Mouse (Mus musculus) myocyte (in vitro differentiated cells): ENCODE measurements at regions not wholly inside any gene's neighbourhood (a gene's known extent, or its start where the extent isn't known, plus 50 kb on each side); places are given as distances from the start of the nearest gene placed in this dataset.

Experiments used
- E2F4 ChIP-seq: IDR thresholded peaks from one replicate; pipeline ENCODE4 v1.6.1; 2011; ENCODE audit warnings: mild to moderate bottlenecking, control low read depth, moderate library complexity; ENCODE audit not compliant: insufficient read depth
- POLR2A ChIP-seq: IDR thresholded peaks from one replicate; pipeline ENCODE4 v1.6.1; 2011; ENCODE audit warnings: low read depth, mild to moderate bottlenecking, control low read depth, moderate library complexity; ENCODE audit not compliant: insufficient read length
- USF1 ChIP-seq: IDR thresholded peaks from one replicate; pipeline ENCODE4 v1.6.1; 2011; ENCODE audit warnings: low read depth, mild to moderate bottlenecking, control low read depth, moderate library complexity

DNA sequence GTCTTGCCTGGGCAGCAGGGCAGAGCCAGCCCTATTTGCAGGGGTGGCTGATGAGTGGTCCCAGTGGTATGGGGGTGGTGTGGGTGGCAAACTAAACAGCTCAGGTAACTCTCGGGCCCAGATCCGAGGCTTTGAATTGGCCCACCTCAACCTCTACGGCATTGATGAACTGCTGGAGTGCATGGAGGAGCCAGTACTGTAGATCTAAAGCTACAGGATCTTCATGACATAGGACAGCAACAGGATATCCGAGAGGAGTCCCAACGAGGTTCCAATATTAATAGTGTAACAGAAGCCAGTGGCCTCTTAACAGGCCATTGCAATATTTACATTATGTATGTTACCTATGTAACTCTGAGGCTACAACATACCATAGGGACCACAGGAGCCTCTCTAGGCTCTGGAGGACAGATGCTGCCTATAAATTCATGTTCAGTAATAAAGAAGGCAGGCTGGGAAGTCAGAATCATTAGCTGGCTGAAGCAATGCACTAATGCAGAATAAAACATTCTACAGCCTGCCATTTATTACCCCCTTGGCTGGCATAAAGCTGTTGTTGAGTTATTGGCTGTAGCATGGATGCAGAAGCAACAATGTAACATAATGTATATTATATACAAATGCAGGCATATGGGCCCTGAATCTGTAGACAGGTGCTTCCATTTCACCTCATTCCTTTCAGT is 283.5 kb downstream of the Kif20b start:
- TF ChIP-seq USF1 (no peak), E2F4 (no peak), POLR2A (no peak)
